Mouse (Mus musculus) limb, embryonic 14.5 days (tissue): ENCODE measurements around the gene Slc4a2. TPM values are rescaled to one million over a fixed set of nuclear protein-coding genes. Genes with fewer than 3 reads are reported as not detected.

Source experiments
- ATAC-seq: fragments of 200-750 bp; cut with Nextera tagmentation; 2 replicates; pipeline ENCODE4 v1.8.0; 2017; ENCODE audit warnings: low read depth, moderate number of reproducible peaks, moderate TSS enrichment; ENCODE audit not compliant: low FRiP score
- DNase-seq: peaks from one replicate; pipeline ENCODE4 v3.0.0-alpha.2; 2015; ENCODE audit warnings: low spot score
- H3K27ac ChIP-seq: fragments of 300-500 bp; sonication (generic); replicated peaks from 2 replicates; pipeline ENCODE4 v1.5.1; 2014; ENCODE audit warnings: low read depth, mild to moderate bottlenecking, low read length, moderate library complexity, mixed read lengths
- H3K27me3 ChIP-seq: fragments of 300-500 bp; sonication (generic); 2 replicates; pipeline ENCODE4 v1.6.1; 2014; ENCODE audit warnings: low read length, mixed read lengths; ENCODE audit not compliant: control insufficient read depth, insufficient read depth
- H3K36me3 ChIP-seq: fragments of 300-500 bp; sonication (generic); 2 replicates; pipeline ENCODE4 v1.6.1; 2014; ENCODE audit warnings: mild to moderate bottlenecking, low read length, moderate library complexity, mixed read lengths; ENCODE audit not compliant: control insufficient read depth, insufficient read depth
- H3K4me1 ChIP-seq: fragments of 300-500 bp; sonication (generic); 2 replicates; pipeline ENCODE4 v1.6.1; 2014; ENCODE audit warnings: antibody characterized with exemption, low read length, mixed read lengths; ENCODE audit not compliant: control insufficient read depth, insufficient read depth
- H3K4me2 ChIP-seq: fragments of 300-500 bp; sonication (generic); replicated peaks from 2 replicates; pipeline ENCODE4 v1.6.1; 2014; ENCODE audit warnings: low read depth, mild to moderate bottlenecking, low read length, moderate library complexity; ENCODE audit not compliant: severe bottlenecking
- H3K4me3 ChIP-seq: fragments of 300-500 bp; sonication (generic); replicated peaks from 2 replicates; pipeline ENCODE4 v1.5.1; 2014; ENCODE audit warnings: low read length
- H3K9ac ChIP-seq: fragments of 300-500 bp; sonication (generic); 2 replicates; pipeline ENCODE4 v1.6.1; 2014; ENCODE audit warnings: mild to moderate bottlenecking, low read depth, low read length, moderate library complexity; ENCODE audit not compliant: severe bottlenecking
- H3K9me3 ChIP-seq: fragments of 300-500 bp; sonication (generic); 2 replicates; pipeline ENCODE4 v1.6.1; 2016; ENCODE audit warnings: low read length; ENCODE audit not compliant: control insufficient read depth
- POLR2A ChIP-seq: fragments of 200-500 bp; IDR thresholded peaks from 2 replicates; pipeline ENCODE4 v1.8.0; 2012; ENCODE audit warnings: inconsistent platforms, mild to moderate bottlenecking, moderate library complexity, borderline replicate concordance; ENCODE audit not compliant: insufficient read depth, insufficient read length; ENCODE audit errors: extremely low read depth
- WGBS: fragments of 180-500 bp; shearing (Covaris S2); extraction: QIAGEN DNeasy Blood & Tissue Kit; methylation state at CpG from one replicate; pipeline ENCODE4 v1.1.7; 2014; 5-methylcytosine and 5-hydroxymethylcytosine counted together
- polyA plus RNA-seq, 2 experiments: library from polyadenylated mRNA; depleted of rRNA in 1 of 2; stranded (reverse) in 1 of 2; unstranded in 1 of 2; fragments of >200 nt; fragmentation: Nextera tagmentation in 1 of 2; extraction: Ambion mirVana in 1 of 2; gene quantifications; 2 replicates each; pipeline versions ENCODE4 v1.2.1 to v1.2.3; 2012 to 2014

The Slc4a2 gene
- polyA plus RNA-seq, 2 experiments = 30.0 to 69.1 TPM

DNA sequence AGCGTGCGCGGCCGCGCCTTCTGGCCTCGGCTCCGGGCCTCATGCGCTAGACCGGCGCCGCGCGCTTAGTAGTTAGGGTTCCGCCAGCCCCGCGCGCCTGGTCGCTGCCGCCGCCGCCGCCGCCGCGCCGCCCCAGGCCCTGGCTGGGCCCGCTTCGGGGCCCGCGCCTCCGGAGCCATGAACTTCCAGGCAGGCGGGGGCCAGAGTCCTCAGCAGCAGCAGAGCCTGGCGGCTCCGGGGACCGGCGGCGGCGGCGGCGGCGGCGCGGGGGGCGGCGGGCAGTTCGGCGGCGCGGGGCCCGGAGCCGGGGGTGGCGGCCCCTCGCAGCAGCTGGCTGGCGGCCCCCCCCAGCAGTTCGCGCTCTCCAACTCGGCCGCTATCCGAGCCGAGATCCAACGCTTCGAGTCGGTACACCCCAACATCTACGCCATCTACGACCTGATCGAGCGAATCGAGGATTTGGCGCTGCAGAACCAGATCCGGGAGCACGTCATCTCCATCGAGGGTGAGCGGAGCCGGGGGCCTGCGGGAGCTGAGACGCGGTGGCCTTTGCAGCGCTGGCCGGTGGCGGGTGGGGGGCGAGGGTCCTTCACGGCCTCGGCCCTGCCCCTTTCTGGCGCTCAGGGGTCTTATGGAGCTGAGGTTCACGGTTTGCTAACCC, 28.5 kb downstream of the Slc4a2 start, which contains the start of gene Agap3:
Gene Agap3, plus strand, starts transcription at position 148 of the 661 bp plus-strand sequence.
- under 1% methylated on average over 28 of the region's 85 CpGs for WGBS
- Histone ChIP-seq H3K4me1 (peaks cover 34% of the 10 kb centered on the region), H3K36me3 (no peaks in the 10 kb centered on the region; the same call in 1 of the 2 replicates), H3K27ac (peak within 1 kb of the TSS; percentile 88), H3K9ac (peak within 1 kb of the TSS; percentile 87), H3K4me3 (peak within 1 kb of the TSS; percentile 91), H3K27me3 (no peaks in the 10 kb centered on the region), H3K9me3 (no peaks in the 10 kb centered on the region), H3K4me2 (peak within 1 kb of the TSS; percentile 98)
- TF ChIP-seq POLR2A = no peak
- DNase-seq = no peak
- peak; percentile 0 for ATAC-seq

DNA sequence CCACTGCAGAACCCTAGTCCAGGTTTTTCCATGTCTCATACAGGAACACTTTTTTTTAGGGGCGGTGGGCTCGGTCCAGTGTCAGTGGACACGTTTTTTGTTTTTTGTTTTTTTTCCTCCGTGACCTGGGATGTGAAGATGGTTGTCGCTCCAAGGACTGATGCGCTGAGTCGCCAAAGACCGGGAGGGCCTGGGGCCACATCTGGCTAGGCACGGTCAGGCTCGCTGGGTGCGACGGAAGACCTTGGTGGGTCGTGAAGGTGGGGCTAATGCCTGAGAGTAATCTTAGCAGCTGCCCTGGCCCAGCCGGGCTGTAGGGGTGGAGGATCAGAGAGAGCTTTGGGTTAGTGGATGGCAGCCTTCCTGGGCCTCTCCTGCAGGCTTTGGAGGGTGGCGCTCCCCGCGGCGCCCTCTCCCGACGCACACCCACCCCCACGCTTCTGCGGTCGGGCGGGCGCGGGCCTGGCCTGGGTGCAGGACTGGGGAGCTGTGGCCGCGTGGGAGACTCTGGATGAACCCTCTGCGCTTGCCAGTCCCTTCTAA, 29.1 kb downstream of the Slc4a2 start:
- no peak for TF ChIP-seq POLR2A
- H3K9me3 ChIP-seq = no peaks in the 10 kb centered on the region
- peak overlapping the region; percentile 88 for H3K27ac ChIP-seq
- no peaks in the 10 kb centered on the region for H3K27me3 ChIP-seq
- WGBS = 4% methylated on average over 25 of the region's 29 CpGs
- ATAC-seq (no peak), DNase-seq (no peak)
- H3K4me1 ChIP-seq = peaks cover 31% of the 10 kb centered on the region
- H3K4me3 ChIP-seq = peak overlapping the region; percentile 91
- H3K36me3 ChIP-seq = peaks cover 4% of the 10 kb centered on the region; the same call in 1 of the 2 replicates
- peak overlapping the region; percentile 87 for H3K9ac ChIP-seq
- peak overlapping the region; percentile 98 for H3K4me2 ChIP-seq

DNA sequence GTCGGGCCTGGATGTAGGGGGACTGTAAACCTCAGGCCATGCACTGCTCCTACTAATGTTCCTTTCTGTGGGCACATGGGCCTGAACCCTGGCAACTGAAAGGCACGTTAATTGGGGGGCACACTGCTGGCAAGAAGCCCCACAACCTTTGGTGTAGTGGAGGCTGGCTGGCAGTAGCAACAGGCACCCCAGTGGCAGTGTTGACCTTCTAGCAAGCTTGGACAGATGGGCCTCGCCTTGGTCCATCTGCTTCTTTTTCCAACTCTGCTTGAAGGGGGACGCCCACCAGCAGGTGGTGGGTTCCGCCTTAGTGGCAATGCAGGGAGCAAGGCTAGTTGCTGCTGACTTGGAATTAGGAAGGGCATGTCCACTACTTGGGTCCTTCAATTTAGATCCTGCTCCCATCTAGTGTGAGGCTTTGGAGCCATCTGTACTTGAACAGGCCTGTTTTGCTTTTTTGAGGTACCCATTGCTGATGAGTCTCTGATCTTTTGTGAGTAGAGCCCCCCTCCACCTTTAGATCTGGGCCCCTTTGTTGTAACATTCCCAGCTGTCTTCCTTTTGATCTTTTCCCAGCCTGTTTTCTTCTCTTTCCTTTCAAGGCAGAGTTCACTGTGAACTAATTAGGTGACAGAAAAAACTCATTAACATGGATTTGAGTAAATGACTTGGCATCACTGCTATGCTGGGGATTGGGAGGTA, 29.8 kb downstream of the Slc4a2 start:
- Histone ChIP-seq H3K36me3 (peaks cover 6% of the 10 kb centered on the region; the same call in 1 of the 2 replicates), H3K4me2 (peak overlapping the region; percentile 98), H3K4me1 (peaks cover 27% of the 10 kb centered on the region), H3K27ac (no peak overlapping the region), H3K9me3 (no peaks in the 10 kb centered on the region), H3K9ac (peak overlapping the region; percentile 87), H3K4me3 (peak overlapping the region; percentile 91), H3K27me3 (no peaks in the 10 kb centered on the region)
- no peak for TF ChIP-seq POLR2A
- ATAC-seq = no peak
- DNase-seq = no peak
- WGBS = 13% methylated on average over 5 of the region's 5 CpGs

DNA sequence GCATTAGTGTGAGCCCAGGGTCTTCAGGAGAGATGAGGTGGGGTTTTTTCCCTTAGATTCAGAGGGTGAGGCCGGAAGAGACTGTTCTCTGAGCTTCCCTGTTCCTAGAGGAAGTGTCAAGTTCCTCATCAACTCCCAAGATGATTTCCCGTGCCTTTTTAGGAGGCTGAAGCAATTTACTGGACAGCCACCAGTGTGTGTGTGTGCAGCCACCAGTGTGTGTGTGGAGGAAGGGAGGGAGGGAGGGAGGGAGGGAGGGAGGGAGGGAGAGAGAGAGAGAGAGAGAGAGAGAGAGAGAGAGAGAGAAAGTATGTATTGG, 30.3 kb downstream of the Slc4a2 start:
- DNase-seq = no peak
- Histone ChIP-seq H3K27ac (no peak overlapping the region), H3K4me1 (peaks cover 27% of the 10 kb centered on the region), H3K9ac (peak overlapping the region; percentile 87; the same call in 1 of the 2 replicates), H3K4me3 (peak overlapping the region; percentile 91), H3K36me3 (peaks cover 8% of the 10 kb centered on the region; the same call in 1 of the 2 replicates), H3K4me2 (peak overlapping the region; percentile 98), H3K27me3 (no peaks in the 10 kb centered on the region), H3K9me3 (no peaks in the 10 kb centered on the region)
- no peak for ATAC-seq
- WGBS = 7% methylated on average over 2 of the region's 2 CpGs
- no peak for TF ChIP-seq POLR2A

DNA sequence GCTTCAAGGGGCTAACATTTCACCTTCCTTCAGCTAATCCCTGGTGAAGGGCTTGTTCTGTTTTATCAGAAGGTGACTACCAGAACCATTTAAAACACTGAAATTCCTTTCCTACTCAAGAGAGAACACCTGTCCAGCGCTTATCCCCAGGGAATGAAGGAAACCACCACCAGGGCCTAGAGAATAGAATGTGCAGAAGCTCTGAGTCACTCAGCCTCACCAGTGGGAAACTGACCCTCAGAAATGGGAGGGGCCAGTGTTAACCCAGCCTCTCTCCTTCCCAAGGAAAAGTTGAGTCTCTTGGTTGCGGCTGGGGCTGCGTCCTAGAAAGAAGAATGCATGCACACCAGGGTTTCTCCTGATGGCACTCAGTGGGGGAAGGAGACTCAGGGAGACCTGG, 31.4 kb downstream of the Slc4a2 start:
- H3K9ac ChIP-seq = no peak overlapping the region
- 77% methylated on average over 3 of the region's 3 CpGs for WGBS

More for the DNA sequence above, 31.4 kb downstream of the Slc4a2 start:
- Histone ChIP-seq H3K9me3 (no peaks in the 10 kb centered on the region), H3K4me3 (no peak overlapping the region), H3K4me2 (no peak overlapping the region), H3K27me3 (no peaks in the 10 kb centered on the region), H3K4me1 (peaks cover 27% of the 10 kb centered on the region), H3K36me3 (peaks cover 13% of the 10 kb centered on the region), H3K27ac (no peak overlapping the region)
- no peak for TF ChIP-seq POLR2A
- ATAC-seq (no peak), DNase-seq (no peak)
